Mouse (Mus musculus): ENCODE data around the gene Thap2. TPM values are rescaled to one million over a fixed set of nuclear protein-coding genes. Genes with fewer than 3 reads are reported as not detected.

Gene Thap2
- total RNA-seq, 2 experiments from 2014 or later: 6.5 to 8.2 TPM

DNA sequence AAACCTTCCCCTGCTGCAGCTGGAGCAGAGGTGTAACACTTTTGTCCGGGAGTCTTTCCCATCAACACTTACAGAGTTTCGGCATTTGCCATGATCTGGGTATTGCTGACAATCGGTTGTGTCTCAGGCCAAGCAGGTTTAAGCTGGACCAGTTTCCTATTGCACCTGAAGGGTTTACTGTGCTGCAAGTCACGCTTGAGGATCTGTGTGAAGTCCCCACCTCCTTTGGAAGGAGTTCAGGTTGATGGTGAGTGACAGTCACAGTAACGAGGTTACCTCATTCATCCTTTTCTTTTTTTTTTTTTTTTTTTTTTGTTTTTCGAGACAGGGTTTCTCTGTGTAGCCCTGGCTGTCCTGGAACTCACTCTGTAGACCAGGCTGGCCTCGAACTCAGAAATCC, 28.1 kb downstream of the Thap2 start:
- intact Hi-C loops (cut with DNase I): no loop called here
- no peak for DNase-seq

DNA sequence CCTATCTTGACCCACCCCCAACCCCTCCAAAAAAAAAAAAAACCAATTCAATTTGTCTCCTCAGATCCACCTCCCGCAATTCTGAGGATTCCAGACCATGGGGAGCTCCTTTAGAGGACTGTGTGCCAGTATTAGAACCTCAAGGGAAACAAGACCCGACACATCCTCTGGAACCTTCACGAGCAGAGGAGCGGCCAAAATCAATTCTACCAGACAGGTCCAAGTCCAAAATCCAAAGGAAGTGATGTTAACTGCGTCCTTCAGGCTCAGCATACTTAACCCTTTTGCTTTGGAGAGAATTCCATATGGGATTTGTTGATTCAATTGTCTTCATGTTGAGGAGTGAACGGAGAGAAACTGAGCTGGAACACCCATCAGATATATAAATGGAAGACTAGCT, 29.2 kb downstream of the Thap2 start:
- no peak for DNase-seq
- intact Hi-C loops (cut with DNase I): no loop called here

DNA sequence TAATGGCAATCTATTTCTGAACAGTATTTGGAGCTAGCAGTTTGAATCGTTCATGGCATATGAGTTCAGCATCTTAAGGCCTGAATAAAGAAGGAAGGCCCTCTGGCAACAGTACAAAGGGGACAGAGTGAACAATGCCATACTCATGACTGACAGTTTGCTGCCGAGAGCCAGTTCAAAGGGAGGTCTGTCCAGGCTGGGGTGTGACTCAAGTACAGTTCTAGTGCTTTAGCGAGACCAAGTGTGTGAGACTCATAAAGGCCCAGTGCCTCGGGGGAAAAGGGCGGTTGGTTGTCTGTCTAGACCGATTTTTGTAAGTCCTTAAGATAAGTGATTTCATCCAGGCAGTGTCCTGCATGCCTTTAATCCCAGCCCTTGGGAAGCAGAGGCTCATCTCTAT, 29.7 kb downstream of the Thap2 start:
- intact Hi-C loops (cut with DNase I): no loop called here
- no peak for DNase-seq

DNA sequence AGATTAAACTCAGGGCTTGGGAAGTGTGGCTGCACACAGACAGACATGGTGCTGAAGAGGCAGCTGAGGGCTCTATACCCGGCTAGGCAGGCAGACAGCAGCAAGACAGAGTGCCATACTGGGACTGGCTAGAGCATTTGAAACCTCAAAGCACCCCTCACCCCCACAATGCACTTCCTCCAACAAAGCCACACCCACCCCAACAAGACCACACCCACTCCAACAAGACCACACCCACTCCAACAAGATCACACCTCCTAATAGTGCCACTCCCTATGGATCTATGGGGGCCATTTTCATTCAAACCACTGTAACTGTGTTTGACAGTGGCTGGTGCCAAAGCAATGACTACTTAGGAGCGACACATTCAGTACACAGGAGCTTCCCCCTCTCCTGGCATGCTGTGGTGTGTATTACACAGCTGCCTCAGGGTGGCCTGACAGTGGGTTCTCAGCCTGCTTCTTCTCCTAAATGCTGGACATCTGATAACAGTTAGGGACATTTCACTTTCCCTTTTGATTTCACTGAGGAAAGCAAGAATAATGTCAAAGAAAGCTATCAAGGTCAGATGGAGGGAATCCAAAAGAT, 33.3 kb downstream of the Thap2 start:
- DNase-seq: no peak
- intact Hi-C loops (cut with DNase I): no loop called here

DNA sequence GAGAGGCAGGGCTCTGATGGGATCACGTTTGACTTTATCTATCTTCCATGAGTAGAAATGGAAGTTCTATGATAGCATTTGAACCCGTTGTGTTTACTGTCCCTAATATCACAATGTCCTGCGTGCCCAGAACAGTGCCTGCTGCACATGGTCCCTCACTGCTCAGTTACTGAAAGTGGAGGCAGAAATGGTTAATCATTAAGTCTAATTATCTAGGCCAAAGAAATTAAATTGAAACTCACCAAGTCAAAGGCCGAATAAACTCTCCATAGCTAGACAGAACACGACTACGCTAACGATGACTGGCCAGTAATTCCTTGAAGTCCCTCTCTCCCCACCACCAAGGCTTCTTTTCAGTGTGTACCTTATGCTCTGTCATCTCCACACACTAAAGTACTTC, 34.7 kb downstream of the Thap2 start:
- no peak for DNase-seq
- intact Hi-C loops (cut with DNase I): no loop called here

DNA sequence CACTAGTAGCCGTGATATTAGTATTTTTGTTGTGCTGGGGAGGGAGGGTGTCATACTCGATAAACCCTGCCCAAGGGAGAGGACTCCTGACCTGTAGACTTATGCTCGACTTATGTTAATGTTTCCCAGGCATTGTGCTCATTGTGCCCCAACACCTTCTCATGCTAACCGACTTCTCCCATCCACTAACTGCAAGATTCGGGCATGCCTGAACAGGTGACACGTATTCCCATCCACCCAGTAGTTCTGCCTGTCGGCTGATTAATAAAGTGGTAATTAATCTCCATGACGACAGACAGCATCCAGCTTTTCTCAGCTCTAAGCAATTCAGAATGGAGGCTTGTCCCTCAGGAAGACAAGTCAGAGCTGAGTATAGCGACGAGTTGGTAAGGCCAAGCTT, 35.2 kb downstream of the Thap2 start:
- no peak for DNase-seq
- intact Hi-C loops (cut with DNase I): no loop called here

DNA sequence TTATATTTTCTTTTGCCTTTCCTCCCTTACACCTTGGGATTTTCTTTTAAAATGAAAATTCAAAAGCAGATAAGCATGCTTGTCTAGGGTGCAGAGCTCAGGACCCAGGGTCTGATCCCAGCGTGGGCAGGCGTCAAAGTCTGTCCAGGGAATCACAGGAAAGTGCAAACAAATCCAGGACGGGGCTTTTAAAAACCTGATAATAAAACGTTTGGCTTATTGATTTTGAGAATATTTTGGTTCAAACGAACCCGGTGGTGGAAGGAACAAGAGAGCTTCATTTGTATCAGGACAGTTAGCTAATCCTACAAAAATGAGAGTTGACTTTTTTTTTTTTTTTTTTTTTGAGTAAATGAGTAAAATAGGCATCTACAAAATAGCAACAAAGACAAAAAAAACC, 36.1 kb downstream of the Thap2 start:
- intact Hi-C loops (cut with DNase I): no loop called here
- DNase-seq: no peak

DNA sequence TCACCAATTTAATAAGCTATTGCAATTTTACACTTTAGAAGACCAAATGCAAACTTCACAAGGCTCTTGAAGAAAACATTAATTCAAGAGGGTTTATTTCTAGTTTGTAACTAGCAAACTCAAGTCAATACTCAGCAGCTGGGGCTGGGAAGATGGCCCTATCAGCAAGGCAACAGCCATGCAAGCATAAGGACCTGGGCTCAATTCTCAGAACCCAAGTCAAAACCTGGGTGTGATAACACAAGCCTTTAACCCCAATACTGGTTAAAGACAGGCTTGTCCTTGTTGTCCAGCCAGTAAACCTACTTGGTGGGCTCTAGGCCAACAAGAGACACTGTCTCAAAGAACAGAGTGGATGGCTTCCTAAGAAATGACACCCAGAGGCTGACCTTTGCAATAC, 37.8 kb downstream of the Thap2 start:
- DNase-seq: no peak
- intact Hi-C loops (cut with DNase I): no loop called here

DNA sequence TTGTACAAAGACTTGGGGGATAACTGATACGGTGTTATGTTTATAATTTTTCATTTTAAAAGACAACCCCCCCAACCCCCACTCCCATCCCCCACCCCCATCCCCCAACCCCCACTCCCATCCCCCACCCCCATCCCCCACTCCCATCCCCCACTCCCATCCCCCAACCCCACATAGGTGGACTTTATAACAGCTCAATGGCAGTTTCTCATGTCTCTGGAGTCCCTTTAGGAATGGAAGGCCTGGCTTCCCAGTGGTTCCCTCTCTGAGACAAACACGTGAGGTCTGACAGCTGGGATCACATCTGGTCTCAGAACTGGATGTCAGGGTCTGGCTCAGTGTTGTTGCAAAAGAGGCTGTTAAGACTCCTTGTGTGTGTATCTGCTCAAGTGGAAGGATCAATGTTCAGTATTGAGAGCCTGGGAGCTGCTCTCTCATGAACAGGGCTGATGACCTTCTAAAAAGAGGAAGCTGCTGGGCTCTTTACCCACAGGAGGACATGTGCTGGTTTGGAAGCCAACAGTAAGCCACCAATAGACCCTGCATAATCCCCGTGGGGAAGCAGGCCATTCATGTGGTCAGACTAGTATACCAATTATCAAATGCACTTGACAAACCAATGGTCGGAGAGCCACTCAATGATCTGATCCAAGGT, 41.3 kb downstream of the Thap2 start:
- intact Hi-C loops (cut with DNase I): no loop called here
- no peak for DNase-seq

DNA sequence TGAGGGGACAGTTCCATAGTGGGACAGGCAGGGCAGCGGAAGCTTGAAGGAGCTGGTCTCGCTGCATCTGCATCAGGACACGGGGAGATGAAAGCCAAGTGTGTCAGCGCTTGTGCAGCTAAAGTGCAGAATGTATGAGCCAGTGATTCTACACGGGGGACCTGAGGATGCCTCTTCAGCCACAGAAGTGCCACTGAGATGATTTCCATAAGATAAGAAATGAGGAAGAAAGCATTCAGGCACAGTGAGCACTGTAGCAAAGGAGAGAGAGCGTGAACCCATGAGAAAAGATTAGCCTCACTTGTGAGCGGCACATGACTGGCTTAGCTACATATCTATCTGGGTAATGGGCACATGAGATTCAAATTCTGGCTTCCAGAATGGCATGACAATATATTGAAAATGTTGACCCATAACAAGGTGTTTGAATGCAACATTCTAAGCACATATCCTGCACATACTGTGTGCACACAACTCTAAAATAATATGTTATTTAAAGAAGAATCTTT, 44.4 kb downstream of the Thap2 start:
- intact Hi-C loops (cut with DNase I): no loop called here
- no peak for DNase-seq

DNA sequence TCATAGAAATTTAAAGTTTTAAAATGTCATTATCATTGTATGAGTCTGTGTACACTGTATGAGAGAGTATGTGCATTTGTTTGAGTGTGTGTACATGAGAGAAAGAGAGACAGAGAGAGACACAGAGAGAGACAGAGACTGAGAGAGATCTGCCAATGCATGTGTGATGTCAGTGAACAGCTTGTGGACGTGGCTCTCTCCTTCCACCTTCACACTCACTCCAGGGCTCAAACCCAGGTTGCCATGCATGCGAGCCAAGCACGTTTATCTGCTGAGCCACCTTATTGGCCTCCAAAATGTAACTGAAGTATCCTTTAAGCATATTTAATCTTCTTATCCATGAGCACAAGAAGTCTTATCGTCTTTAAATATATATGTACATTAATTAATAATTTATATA, 47.3 kb downstream of the Thap2 start:
- intact Hi-C loops (cut with DNase I): no loop called here

DNA sequence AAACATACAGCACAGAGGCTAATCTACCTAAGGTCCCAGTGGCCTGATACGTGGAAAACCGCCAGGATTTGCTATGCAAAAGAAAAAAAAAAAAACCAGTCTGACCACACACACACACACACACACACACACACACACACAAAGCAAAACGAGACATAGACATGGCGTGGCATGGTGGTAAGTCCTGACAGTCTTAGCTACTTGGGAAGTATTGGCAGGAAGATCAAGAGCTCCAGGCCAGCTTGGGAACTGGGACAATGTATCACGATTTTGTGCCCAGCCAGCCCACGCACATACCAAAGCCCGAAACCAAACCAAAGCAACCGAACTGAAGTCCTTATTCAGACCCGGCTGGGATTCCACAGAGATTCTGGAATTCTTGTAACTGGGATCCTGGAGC, 50.7 kb downstream of the Thap2 start:
- DNase-seq: peak in 1 of 2 experiments; percentile 23
- intact Hi-C loops (cut with DNase I): no loop called here

More for the DNA sequence above, 47.3 kb downstream of the Thap2 start:
- DNase-seq: no peak

DNA sequence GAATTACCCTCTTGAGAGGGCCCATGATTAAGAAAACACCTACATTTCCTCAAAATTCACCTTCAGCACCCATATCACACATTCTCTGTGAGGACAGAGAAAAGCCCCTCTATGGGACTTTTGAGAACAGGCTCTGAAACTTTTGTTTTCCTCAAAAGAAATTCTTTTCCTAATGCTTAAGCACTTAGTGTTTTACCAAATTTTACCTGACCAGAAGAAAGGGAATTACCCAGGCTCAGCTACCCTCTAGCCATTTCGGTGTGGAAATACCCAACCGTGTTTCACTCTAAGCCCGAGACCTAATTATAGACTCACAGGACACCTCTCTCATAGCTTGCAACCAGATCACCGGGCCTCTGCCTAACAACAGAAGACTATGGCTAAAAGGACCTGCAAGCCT, 51.2 kb downstream of the Thap2 start:
- intact Hi-C loops (cut with DNase I): no loop called here
- DNase-seq: no peak

DNA sequence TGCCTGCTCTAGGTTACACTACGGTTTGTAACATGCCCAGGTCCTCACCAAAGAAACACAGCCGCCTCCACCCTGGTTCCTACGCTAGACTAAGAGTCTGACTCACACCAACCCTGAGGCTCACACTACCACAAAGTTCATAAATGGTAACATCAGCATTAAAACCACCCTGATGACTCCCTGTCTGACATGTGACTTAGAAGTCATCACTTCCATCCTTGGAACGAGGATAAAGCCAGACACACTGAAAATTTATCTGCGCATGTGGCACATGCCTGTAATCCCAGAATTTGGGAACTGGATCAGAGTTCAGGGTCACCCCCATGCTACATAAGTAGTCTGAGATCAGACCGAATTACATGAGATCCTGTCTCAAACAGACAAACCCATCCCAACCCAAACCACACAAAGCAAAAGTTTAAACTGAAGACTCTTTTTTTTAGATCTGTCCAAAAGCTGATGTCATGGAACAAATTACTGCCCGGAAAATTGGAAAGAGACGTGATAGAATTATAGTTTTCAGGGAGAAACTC, 51.8 kb downstream of the Thap2 start:
- DNase-seq: peak in 1 of 2 experiments; percentile 22
- intact Hi-C loops (cut with DNase I): no loop called here

DNA sequence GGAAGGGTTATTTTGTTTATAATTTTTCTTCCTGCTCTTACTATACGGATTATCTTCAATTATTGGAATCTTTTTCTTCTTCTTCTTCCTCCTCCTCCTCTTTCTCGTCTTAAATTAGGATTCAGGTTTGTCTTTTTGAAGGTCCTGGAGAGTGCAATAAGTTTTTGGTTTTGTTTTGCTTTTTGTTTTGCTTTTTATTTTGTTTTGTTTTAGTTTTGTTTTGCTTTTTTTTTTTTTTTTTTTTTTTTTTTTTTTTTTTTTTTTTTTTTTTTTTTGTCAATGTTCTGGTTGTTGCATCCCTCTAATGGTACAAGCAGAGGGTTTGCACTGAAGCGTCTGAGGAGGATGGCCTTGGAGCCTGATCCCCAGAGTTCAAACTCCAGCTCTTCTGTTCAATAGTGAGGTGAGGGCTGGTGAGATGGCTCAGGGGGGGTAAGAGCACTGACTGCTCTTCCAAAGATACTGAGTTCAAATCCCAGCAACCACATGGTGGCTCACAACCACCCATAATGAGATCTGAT, 55.2 kb downstream of the Thap2 start:
- no peak for DNase-seq
- intact Hi-C loops (cut with DNase I): no loop called here

DNA sequence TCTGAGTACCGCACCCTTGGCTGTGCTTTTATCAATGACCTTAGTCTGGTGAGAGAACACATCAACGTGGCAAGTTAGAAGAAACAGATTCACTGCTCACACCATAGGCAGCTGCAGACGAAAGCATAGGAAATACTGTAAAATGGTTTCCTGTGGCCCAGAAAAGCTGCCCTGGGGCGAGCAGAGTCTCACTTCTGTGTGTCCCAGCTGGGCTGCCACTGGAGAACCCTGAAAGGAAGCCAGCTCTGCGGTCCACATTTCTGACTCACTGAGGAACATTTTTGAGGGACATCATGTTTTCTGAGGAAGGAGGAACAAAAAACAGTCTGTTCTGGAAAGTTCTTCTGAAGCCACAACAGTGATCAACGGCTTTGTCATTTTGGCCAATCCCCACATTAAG, 55.7 kb downstream of the Thap2 start:
- DNase-seq: peak; percentile 55 to 56
- intact Hi-C loops (cut with DNase I): no loop called here

DNA sequence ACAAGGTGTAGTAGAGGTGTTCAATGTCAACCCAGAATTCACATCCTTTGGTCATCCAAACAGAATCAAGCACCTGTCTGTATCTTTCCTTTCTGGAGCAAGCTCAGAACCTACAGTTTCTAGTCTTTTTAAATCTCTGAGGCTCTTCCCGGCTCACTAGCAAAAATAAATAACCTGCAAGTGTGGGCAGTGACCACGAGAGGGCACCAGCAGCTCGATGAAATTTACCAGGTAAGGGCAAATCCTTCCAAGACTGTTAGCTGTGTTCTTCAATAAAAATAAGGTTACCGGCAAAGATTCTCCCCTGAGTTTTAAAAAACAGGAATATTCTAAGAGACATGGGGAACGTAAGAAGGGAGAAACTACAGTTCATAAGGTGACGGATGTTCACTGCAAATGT, 60.9 kb downstream of the Thap2 start:
- DNase-seq: peak; percentile 78 to 85
- intact Hi-C loops (cut with DNase I): loop anchor here (1.0 to 5.0 kb wide), 2 partner anchors 79 to 294 kb away; no protein-coding TSS in a partner anchor

DNA sequence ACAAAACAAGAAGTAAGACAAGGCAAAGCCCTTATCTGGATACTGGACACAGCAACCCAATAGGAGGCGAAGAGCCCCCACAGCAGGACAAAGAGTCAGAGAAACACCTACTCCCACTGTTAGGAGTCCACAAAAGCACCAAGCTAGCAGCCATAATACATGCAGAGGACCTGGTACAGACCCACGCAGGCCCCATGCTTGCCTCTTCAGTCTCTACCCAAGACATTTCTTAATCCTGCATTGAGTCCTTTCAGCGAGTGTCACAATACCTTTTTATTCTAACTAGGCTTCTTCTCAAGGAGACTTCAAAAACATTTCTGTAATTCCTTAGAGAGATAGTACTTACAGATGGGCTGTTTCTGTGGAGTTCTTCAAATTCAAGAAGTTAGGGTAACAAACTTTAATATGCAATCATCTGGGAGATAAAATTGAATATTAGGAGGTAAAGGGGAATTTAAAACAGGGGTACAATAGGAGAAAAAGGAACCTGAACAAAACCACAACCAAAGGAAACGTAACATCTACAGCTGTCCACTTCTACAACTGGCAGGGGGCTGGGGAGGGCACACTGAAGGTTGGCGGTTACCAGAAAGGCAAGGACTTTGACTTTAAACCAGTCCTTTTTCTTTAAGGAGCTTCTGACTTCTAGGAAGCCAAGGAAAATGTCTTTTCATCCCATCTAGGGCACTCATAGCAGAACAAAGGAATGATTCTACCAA, 62.8 kb downstream of the Thap2 start:
- no peak for DNase-seq

More for the DNA sequence above, 62.8 kb downstream of the Thap2 start:
- intact Hi-C loops (cut with DNase I): loop anchor here (5.0 kb wide), 1 partner anchor 81 kb away; no protein-coding TSS in a partner anchor

Measured in heart, postnatal 10 days (tissue).